Mouse (Mus musculus): ENCODE results near the gene Map4k5.

GRCm38 (mm10) chr12:69758221-69759185 is 134.5 kb downstream of the Map4k5 start:
- TF ChIP-seq GATA1 (IDR thresholded peaks at IDR 0.05; ENCODE audit: borderline replicate concordance, low read length) (no peak), FLI1 (IDR thresholded peaks at IDR 0.05; ENCODE audit: low read length) (no peak)

Data from megakaryocyte, embryonic 14.5 days (primary cell).